Mouse (Mus musculus) heart, embryonic 11.5 days (tissue): ENCODE results near the gene Jarid2. TPM values are rescaled to one million over a fixed set of nuclear protein-coding genes. Genes with fewer than 3 reads are reported as not detected.

Source experiments
- ATAC-seq: fragments of 200-750 bp; cut with Nextera tagmentation; replicated peaks from 2 replicates; pipeline ENCODE4 v1.8.0; 2017; ENCODE audit warnings: moderate library complexity; ENCODE audit not compliant: insufficient number of reproducible peaks, low FRiP score, low TSS enrichment
- H3K27ac ChIP-seq: fragments of 300-500 bp; sonication (generic); 2 replicates; pipeline ENCODE4 v1.5.1; 2014; ENCODE audit warnings: mild to moderate bottlenecking, low read depth, low read length
- H3K27me3 ChIP-seq: fragments of 300-500 bp; sonication (generic); 2 replicates; pipeline ENCODE4 v1.6.1; 2014; ENCODE audit warnings: mild to moderate bottlenecking, low read length, mixed read lengths; ENCODE audit not compliant: control insufficient read depth, insufficient read depth
- H3K36me3 ChIP-seq: fragments of 300-500 bp; sonication (generic); 2 replicates; pipeline ENCODE4 v1.6.1; 2014; ENCODE audit warnings: mild to moderate bottlenecking, low read length, moderate library complexity, mixed read lengths; ENCODE audit not compliant: control insufficient read depth, insufficient read depth
- H3K4me1 ChIP-seq: fragments of 300-500 bp; sonication (generic); 2 replicates; pipeline ENCODE4 v1.6.1; 2014; ENCODE audit warnings: low read length; ENCODE audit not compliant: control insufficient read depth, insufficient read depth
- H3K4me2 ChIP-seq: fragments of 300-500 bp; sonication (generic); 2 replicates; pipeline ENCODE4 v1.6.1; 2014; ENCODE audit warnings: mild to moderate bottlenecking, moderate library complexity
- H3K4me3 ChIP-seq: fragments of 300-500 bp; sonication (generic); 2 replicates; pipeline ENCODE4 v1.5.1; 2014; ENCODE audit warnings: low read depth, low read length
- H3K9ac ChIP-seq: fragments of 300-500 bp; sonication (generic); 2 replicates; pipeline ENCODE4 v1.6.1; 2014; ENCODE audit warnings: mild to moderate bottlenecking, low read depth, low read length, moderate library complexity
- H3K9me3 ChIP-seq: fragments of 300-500 bp; sonication (generic); replicated peaks from 2 replicates; pipeline ENCODE4 v1.6.1; 2016; ENCODE audit warnings: low read length; ENCODE audit not compliant: control insufficient read depth
- WGBS: fragments of 180-500 bp; shearing (Covaris S2); extraction: QIAGEN DNeasy Blood & Tissue Kit; methylation state at CpG from one replicate; pipeline ENCODE4 v1.1.7; 2014; ENCODE audit not compliant: insufficient replicate concordance; 5-methylcytosine and 5-hydroxymethylcytosine counted together
- polyA plus RNA-seq: library from polyadenylated mRNA; unstranded; fragments of >200 nt; fragmentation: Nextera tagmentation; extraction: Ambion mirVana; gene quantifications from 2 replicates; pipeline ENCODE4 v1.2.1, GENCODE M21; 2014

Jarid2 gene
- polyA plus RNA-seq, 1 experiment from 2014 or later = 22.4 TPM

- H3K27me3 ChIP-seq = no peaks in the 10 kb centered on the region
- 89% methylated on average over 3 of the region's 3 CpGs for WGBS
- H3K9ac ChIP-seq = no peak overlapping the region
- H3K4me1 ChIP-seq = peaks cover 16% of the 10 kb centered on the region
- no peaks in the 10 kb centered on the region for H3K9me3 ChIP-seq
- H3K27ac ChIP-seq = no peak overlapping the region
- H3K36me3 ChIP-seq = no peaks in the 10 kb centered on the region
- H3K4me2 ChIP-seq = no peak overlapping the region
- no peak overlapping the region for H3K4me3 ChIP-seq
- no peak for ATAC-seq
Measured at GRCm38 (mm10) chr13:44798280-44798679, 69.0 kb downstream of the Jarid2 start.

DNA sequence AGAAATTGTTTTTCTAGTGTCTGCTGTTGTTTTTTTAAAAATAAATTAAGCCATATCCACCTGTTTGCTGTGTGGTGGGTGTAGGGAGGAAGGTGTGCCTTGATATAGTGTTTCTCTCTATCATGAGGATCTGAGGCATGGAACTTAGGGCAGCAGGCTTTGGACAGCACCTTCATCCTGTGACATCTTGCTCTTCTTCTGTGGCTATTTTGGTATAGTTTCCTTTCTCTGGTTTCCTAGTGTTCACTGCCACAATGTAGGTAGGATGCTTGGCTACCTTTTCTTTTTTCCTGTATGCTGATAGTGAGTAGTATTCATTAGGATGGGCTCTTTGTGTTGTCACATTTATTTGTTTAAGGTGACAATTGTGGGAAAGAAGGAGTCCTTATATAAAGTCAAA, 69.9 kb downstream of the Jarid2 start:
- Histone ChIP-seq H3K4me2 (no peak overlapping the region), H3K27ac (no peak overlapping the region), H3K4me3 (no peak overlapping the region), H3K36me3 (no peaks in the 10 kb centered on the region), H3K9ac (no peak overlapping the region), H3K4me1 (peaks cover 16% of the 10 kb centered on the region), H3K9me3 (no peaks in the 10 kb centered on the region), H3K27me3 (no peaks in the 10 kb centered on the region)
- no peak for ATAC-seq

GRCm38 (mm10) chr13:44800059-44800458, 70.8 kb downstream of the Jarid2 start:
- H3K9me3 ChIP-seq = no peaks in the 10 kb centered on the region
- H3K4me3 ChIP-seq = no peak overlapping the region
- no peak overlapping the region for H3K27ac ChIP-seq
- ATAC-seq = no peak
- no peaks in the 10 kb centered on the region for H3K27me3 ChIP-seq
- H3K4me2 ChIP-seq = no peak overlapping the region
- no peak overlapping the region for H3K9ac ChIP-seq
- 81% methylated on average over 7 of the region's 7 CpGs for WGBS
- H3K4me1 ChIP-seq = peaks cover 11% of the 10 kb centered on the region
- H3K36me3 ChIP-seq = no peaks in the 10 kb centered on the region

GRCm38 (mm10) chr13:44804876-44805275, 75.6 kb downstream of the Jarid2 start:
- Histone ChIP-seq H3K27me3 (no peaks in the 10 kb centered on the region), H3K4me3 (no peak overlapping the region), H3K9ac (no peak overlapping the region), H3K4me2 (no peak overlapping the region), H3K9me3 (no peaks in the 10 kb centered on the region), H3K4me1 (peaks cover 12% of the 10 kb centered on the region; the same call in 1 of the 2 replicates), H3K36me3 (no peaks in the 10 kb centered on the region), H3K27ac (no peak overlapping the region)
- ATAC-seq = no peak
- WGBS = 54% methylated on average over 1 of the region's 1 CpGs

GRCm38 (mm10) chr13:44808307-44808706, 79.0 kb downstream of the Jarid2 start:
- Histone ChIP-seq H3K9ac (no peak overlapping the region), H3K27ac (no peak overlapping the region), H3K4me1 (peaks cover 13% of the 10 kb centered on the region; the same call in 1 of the 2 replicates), H3K9me3 (no peaks in the 10 kb centered on the region), H3K4me3 (no peak overlapping the region), H3K36me3 (no peaks in the 10 kb centered on the region), H3K27me3 (no peaks in the 10 kb centered on the region), H3K4me2 (no peak overlapping the region)
- no peak for ATAC-seq
- 77% methylated on average over 1 of the region's 1 CpGs for WGBS

- WGBS = 75% methylated on average over 2 of the region's 2 CpGs
- ATAC-seq = no peak
- Histone ChIP-seq H3K27me3 (no peaks in the 10 kb centered on the region), H3K4me1 (peaks cover 11% of the 10 kb centered on the region; the same call in 1 of the 2 replicates), H3K27ac (no peak overlapping the region), H3K9me3 (no peaks in the 10 kb centered on the region), H3K36me3 (no peaks in the 10 kb centered on the region), H3K4me2 (no peak overlapping the region), H3K9ac (no peak overlapping the region), H3K4me3 (no peak overlapping the region)
Measured at GRCm38 (mm10) chr13:44811021-44811420, 81.7 kb downstream of the Jarid2 start.

DNA sequence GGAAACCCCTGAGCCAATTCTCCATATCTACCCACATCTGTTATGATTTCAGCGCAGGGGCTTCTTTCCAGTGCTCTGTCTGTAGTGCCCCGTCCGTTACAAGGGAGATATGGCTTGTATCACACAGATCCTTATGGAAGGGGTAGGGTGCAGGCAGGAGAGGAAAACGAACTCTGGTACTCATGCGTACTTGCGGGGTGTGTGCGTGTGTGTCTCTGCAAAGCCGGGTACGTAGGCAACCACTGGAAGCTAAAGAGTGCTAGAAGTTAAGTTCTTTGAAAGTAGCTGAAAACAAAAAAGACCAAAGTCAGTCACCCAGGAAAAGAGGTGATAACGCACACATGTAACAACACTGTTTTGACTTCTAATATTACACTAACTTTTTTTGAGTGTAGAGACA, 82.3 kb downstream of the Jarid2 start:
- ATAC-seq = no peak
- Histone ChIP-seq H3K36me3 (no peaks in the 10 kb centered on the region), H3K4me3 (no peak overlapping the region), H3K4me1 (peaks cover 7% of the 10 kb centered on the region; the same call in 1 of the 2 replicates), H3K27ac (no peak overlapping the region), H3K4me2 (no peak overlapping the region), H3K9ac (no peak overlapping the region), H3K9me3 (no peaks in the 10 kb centered on the region), H3K27me3 (no peaks in the 10 kb centered on the region)
- WGBS = 75% methylated on average over 10 of the region's 10 CpGs

DNA sequence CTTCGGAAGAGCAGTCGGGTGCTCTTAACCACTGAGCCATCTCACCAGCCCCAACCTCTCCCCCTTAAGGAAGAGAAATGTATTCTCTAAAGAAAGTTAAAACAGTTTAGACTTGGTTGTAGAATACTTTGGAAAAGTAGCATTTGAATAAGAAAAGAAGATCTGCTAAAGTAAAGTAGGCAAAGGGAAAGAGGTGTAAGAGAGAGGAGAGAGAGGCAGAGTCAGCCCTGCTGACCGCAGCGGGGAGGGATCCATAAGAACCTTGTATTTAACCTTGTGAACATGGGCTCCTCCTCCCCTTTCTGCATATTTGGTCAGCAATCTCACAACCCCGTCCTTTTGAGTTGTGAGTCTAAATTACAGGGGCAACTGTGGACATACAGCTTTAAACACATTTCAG, 83.1 kb downstream of the Jarid2 start:
- Histone ChIP-seq H3K9me3 (no peaks in the 10 kb centered on the region), H3K36me3 (no peaks in the 10 kb centered on the region), H3K27ac (no peak overlapping the region), H3K9ac (no peak overlapping the region), H3K4me3 (no peak overlapping the region), H3K4me2 (no peak overlapping the region), H3K27me3 (no peaks in the 10 kb centered on the region), H3K4me1 (peaks cover 3% of the 10 kb centered on the region; the same call in 1 of the 2 replicates)
- 83% methylated on average over 5 of the region's 5 CpGs for WGBS
- no peak for ATAC-seq

DNA sequence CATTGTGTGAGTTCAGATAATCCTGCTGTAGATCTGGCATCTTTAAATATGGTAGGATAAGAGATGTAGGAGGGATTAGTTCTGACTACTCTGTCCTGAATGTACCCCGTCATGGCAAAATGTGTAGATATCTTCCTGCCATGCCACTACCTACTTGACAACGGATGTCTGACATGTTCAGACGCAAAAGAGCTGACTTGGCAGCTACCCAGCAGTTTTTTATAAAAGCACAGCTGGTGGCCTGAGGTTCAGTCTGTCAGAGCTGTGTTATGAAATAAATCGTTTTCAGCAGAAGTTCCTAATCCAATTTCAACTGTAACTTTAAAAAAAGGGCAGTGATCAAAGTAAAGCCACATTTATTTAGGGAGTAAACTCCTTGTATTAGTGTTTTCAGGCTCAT, 90.1 kb downstream of the Jarid2 start:
- no peaks in the 10 kb centered on the region for H3K27me3 ChIP-seq
- H3K4me1 ChIP-seq = peaks cover 28% of the 10 kb centered on the region
- H3K27ac ChIP-seq = 0 out of 2 replicates have a peak overlapping the region, but pooled peaks have one; percentile 29
- H3K9me3 ChIP-seq = no peaks in the 10 kb centered on the region
- H3K4me2 ChIP-seq = 0 out of 2 replicates have a peak overlapping the region, but pooled peaks have one; percentile 6
- no peak overlapping the region for H3K4me3 ChIP-seq
- H3K36me3 ChIP-seq = no peaks in the 10 kb centered on the region
- no peak overlapping the region for H3K9ac ChIP-seq
- ATAC-seq = no peak
- WGBS = 15% methylated on average over 4 of the region's 4 CpGs
